Mouse (Mus musculus) liver, embryonic 12.5 days (tissue): ENCODE results near the gene Rad23a. TPM values are rescaled to one million over a fixed set of nuclear protein-coding genes. Genes with fewer than 3 reads are reported as not detected.
A peak's percentile ranks its signal among the peaks of the same experiment; 100 is the strongest.

ENCODE experiments used
- ATAC-seq: fragments of 200-750 bp; cut with Nextera tagmentation; 2 replicates; pipeline ENCODE4 v1.8.0; 2017; ENCODE audit warnings: moderate number of reproducible peaks, mild to moderate bottlenecking, moderate library complexity
- H3K27ac ChIP-seq: fragments of 300-500 bp; sonication (generic); 2 replicates; pipeline ENCODE4 v1.5.1; 2016; ENCODE audit warnings: mild to moderate bottlenecking
- H3K27me3 ChIP-seq: fragments of 300-500 bp; sonication (generic); replicated peaks from 2 replicates; pipeline ENCODE4 v1.6.1; 2016; ENCODE audit warnings: mild to moderate bottlenecking, moderate library complexity
- H3K36me3 ChIP-seq: fragments of 300-500 bp; sonication (generic); 2 replicates; pipeline ENCODE4 v1.6.1; 2016; ENCODE audit warnings: mild to moderate bottlenecking, moderate library complexity
- H3K4me1 ChIP-seq: fragments of 300-500 bp; sonication (generic); 2 replicates; pipeline ENCODE4 v1.6.1; 2016
- H3K4me2 ChIP-seq: fragments of 300-500 bp; sonication (generic); 2 replicates; pipeline ENCODE4 v1.6.1; 2016; ENCODE audit warnings: mild to moderate bottlenecking, moderate library complexity
- H3K4me3 ChIP-seq: fragments of 300-500 bp; sonication (generic); 2 replicates; pipeline ENCODE4 v1.5.1; 2016; ENCODE audit warnings: mild to moderate bottlenecking, moderate library complexity
- H3K9ac ChIP-seq: fragments of 300-500 bp; sonication (generic); 2 replicates; pipeline ENCODE4 v1.6.1; 2016; ENCODE audit warnings: mild to moderate bottlenecking, moderate library complexity
- H3K9me3 ChIP-seq: fragments of 300-500 bp; sonication (generic); replicated peaks from 2 replicates; pipeline ENCODE4 v1.6.1; 2016; ENCODE audit warnings: mild to moderate bottlenecking, moderate library complexity
- WGBS: fragments of 180-500 bp; shearing (Covaris S2); methylation state at CpG from one replicate; pipeline ENCODE4 v1.1.7; 2016; ENCODE audit not compliant: insufficient replicate concordance; 5-methylcytosine and 5-hydroxymethylcytosine counted together
- polyA plus RNA-seq: library from polyadenylated mRNA; unstranded; fragments of >200 nt; fragmentation: Nextera tagmentation; extraction: Ambion mirVana; gene quantifications from 2 replicates; pipeline ENCODE4 v1.2.1, GENCODE M21; 2016

Gene Rad23a
- polyA plus RNA-seq, result 274 and 281 TPM in 2 replicates

GRCm38 (mm10) chr8:84840248-84840999, at the start of gene Rad23a:
Gene Rad23a (minus strand): TSS chr8:84840665.
- Histone ChIP-seq H3K9me3 (no peaks in the 10 kb centered on the region), H3K4me1 (peaks cover 91% of the 10 kb centered on the region), H3K4me2 (peak within 1 kb of the TSS; percentile 81), H3K9ac (peak within 1 kb of the TSS; percentile 90), H3K4me3 (peak within 1 kb of the TSS; percentile 81), H3K27me3 (no peaks in the 10 kb centered on the region), H3K36me3 (peaks cover 86% of the 10 kb centered on the region), H3K27ac (peak within 1 kb of the TSS; percentile 95)
- under 1% methylated on average over 51 of the region's 55 CpGs for WGBS
- peak; percentile 87 for ATAC-seq

- H3K9ac ChIP-seq, result no peak overlapping the region
- H3K27me3 ChIP-seq, result no peaks in the 10 kb centered on the region
- H3K4me2 ChIP-seq, result no peak overlapping the region
- no peak overlapping the region for H3K27ac ChIP-seq
- H3K36me3 ChIP-seq, result peaks cover 79% of the 10 kb centered on the region
- peaks cover 35% of the 10 kb centered on the region for H3K4me1 ChIP-seq
- H3K9me3 ChIP-seq, result no peaks in the 10 kb centered on the region
- no peak for ATAC-seq
- WGBS, result 100% methylated on average over 1 of the region's 1 CpGs
- H3K4me3 ChIP-seq, result no peak overlapping the region
Measured at GRCm38 (mm10) chr8:84889141-84889540, 48.7 kb upstream of the Rad23a start.

- Histone ChIP-seq H3K9me3 (no peaks in the 10 kb centered on the region), H3K27ac (no peak overlapping the region), H3K27me3 (no peaks in the 10 kb centered on the region), H3K36me3 (peaks cover 87% of the 10 kb centered on the region), H3K4me2 (no peak overlapping the region), H3K4me1 (peaks cover 32% of the 10 kb centered on the region), H3K4me3 (no peak overlapping the region), H3K9ac (no peak overlapping the region)
- WGBS, result 80% methylated on average over 3 of the region's 3 CpGs
- ATAC-seq, result no peak
Measured at GRCm38 (mm10) chr8:84888280-84888679, 47.8 kb upstream of the Rad23a start.

- no peak overlapping the region for H3K4me3 ChIP-seq
- no peak overlapping the region for H3K9ac ChIP-seq
- 56% methylated on average over 4 of the region's 4 CpGs for WGBS
- H3K4me2 ChIP-seq, result no peak overlapping the region
- no peak for ATAC-seq
- no peaks in the 10 kb centered on the region for H3K27me3 ChIP-seq
- peaks cover 75% of the 10 kb centered on the region for H3K36me3 ChIP-seq
- no peaks in the 10 kb centered on the region for H3K9me3 ChIP-seq
- H3K27ac ChIP-seq, result 0 out of 2 replicates have a peak overlapping the region, but pooled peaks have one; percentile 11
- H3K4me1 ChIP-seq, result peaks cover 14% of the 10 kb centered on the region
Measured at GRCm38 (mm10) chr8:84884728-84885127, 44.3 kb upstream of the Rad23a start.

GRCm38 (mm10) chr8:84878915-84879314, 38.5 kb upstream of the Rad23a start:
- Histone ChIP-seq H3K4me3 (no peak overlapping the region), H3K4me1 (peaks cover 38% of the 10 kb centered on the region), H3K9ac (no peak overlapping the region), H3K9me3 (no peaks in the 10 kb centered on the region), H3K36me3 (peaks cover 32% of the 10 kb centered on the region), H3K4me2 (no peak overlapping the region), H3K27me3 (no peaks in the 10 kb centered on the region), H3K27ac (peak overlapping the region; percentile 50; the same call in 1 of the 2 replicates)
- WGBS, result 73% methylated on average over 1 of the region's 1 CpGs
- ATAC-seq, result peak; percentile 78

GRCm38 (mm10) chr8:84877297-84878035, 37.0 kb upstream of the Rad23a start:
- H3K4me3 ChIP-seq, result no peak overlapping the region
- no peaks in the 10 kb centered on the region for H3K27me3 ChIP-seq
- H3K9me3 ChIP-seq, result no peaks in the 10 kb centered on the region
- no peak overlapping the region for H3K4me2 ChIP-seq
- H3K4me1 ChIP-seq, result peaks cover 53% of the 10 kb centered on the region
- ATAC-seq, result no peak
- WGBS, result 62% methylated on average over 3 of the region's 3 CpGs
- H3K36me3 ChIP-seq, result peaks cover 20% of the 10 kb centered on the region
- H3K9ac ChIP-seq, result no peak overlapping the region
- peak overlapping the region; percentile 3; the same call in 1 of the 2 replicates for H3K27ac ChIP-seq

GRCm38 (mm10) chr8:84874339-84874738, 33.9 kb upstream of the Rad23a start:
- peaks cover 25% of the 10 kb centered on the region for H3K36me3 ChIP-seq
- H3K4me1 ChIP-seq, result peaks cover 66% of the 10 kb centered on the region
- peak overlapping the region; percentile 76 for H3K27ac ChIP-seq
- H3K4me2 ChIP-seq, result peak overlapping the region; percentile 23; the same call in 1 of the 2 replicates
- no peak overlapping the region for H3K9ac ChIP-seq
- ATAC-seq, result 0 out of 2 replicates have a peak, but pooled peaks have one; percentile 19
- no peaks in the 10 kb centered on the region for H3K27me3 ChIP-seq
- WGBS, result 64% methylated on average over 3 of the region's 3 CpGs
- H3K9me3 ChIP-seq, result no peaks in the 10 kb centered on the region
- no peak overlapping the region for H3K4me3 ChIP-seq

- Histone ChIP-seq H3K4me1 (peaks cover 53% of the 10 kb centered on the region), H3K27ac (0 out of 2 replicates have a peak overlapping the region, but pooled peaks have one; percentile 4), H3K4me3 (peak overlapping the region; percentile 65), H3K27me3 (no peaks in the 10 kb centered on the region), H3K9me3 (no peaks in the 10 kb centered on the region), H3K36me3 (peaks cover 37% of the 10 kb centered on the region), H3K4me2 (peak overlapping the region; percentile 100), H3K9ac (peak overlapping the region; percentile 81)
- no peak for ATAC-seq
- WGBS, result 73% methylated on average over 4 of the region's 4 CpGs
Measured at GRCm38 (mm10) chr8:84873016-84873415, 32.6 kb upstream of the Rad23a start.

GRCm38 (mm10) chr8:84872309-84872965, 32.0 kb upstream of the Rad23a start:
- Histone ChIP-seq H3K4me2 (peak overlapping the region; percentile 100), H3K27me3 (no peaks in the 10 kb centered on the region), H3K4me1 (peaks cover 47% of the 10 kb centered on the region), H3K9me3 (no peaks in the 10 kb centered on the region), H3K4me3 (peak overlapping the region; percentile 65), H3K9ac (peak overlapping the region; percentile 81), H3K27ac (peak overlapping the region; percentile 89), H3K36me3 (peaks cover 38% of the 10 kb centered on the region)
- ATAC-seq, result peak; percentile 70
- WGBS, result 3% methylated on average over 54 of the region's 54 CpGs

- H3K4me2 ChIP-seq, result peak within 1 kb of the TSS; percentile 100
- peaks cover 43% of the 10 kb centered on the region for H3K4me1 ChIP-seq
- no peaks in the 10 kb centered on the region for H3K9me3 ChIP-seq
- H3K36me3 ChIP-seq, result peaks cover 38% of the 10 kb centered on the region
- H3K4me3 ChIP-seq, result peak within 1 kb of the TSS; percentile 65
- WGBS, result 8% methylated on average over 44 of the region's 46 CpGs
- H3K9ac ChIP-seq, result peak within 1 kb of the TSS; percentile 81
- no peaks in the 10 kb centered on the region for H3K27me3 ChIP-seq
- peak; percentile 73 for ATAC-seq
- peak within 1 kb of the TSS; percentile 89 for H3K27ac ChIP-seq
Measured at GRCm38 (mm10) chr8:84871376-84872308, 31.2 kb upstream of the Rad23a start, which contains the start of gene Syce2. Gene Syce2 (plus strand): TSS chr8:84872111.
